Mouse (Mus musculus): Measurements from ENCODE around the gene Lnpk.

GRCm38 (mm10) chr2:74604011-74604410 lies 24.8 kb upstream of the Lnpk start:
- TF ChIP-seq CTCF (IDR thresholded peaks at IDR 0.05; ENCODE audit: control insufficient read depth, insufficient read depth, insufficient replicate concordance, low read depth, low read length) (no peak), POLR2A (IDR thresholded peaks at IDR 0.05; ENCODE audit: control insufficient read depth, low read depth, low read length) (no peak)
